Mouse (Mus musculus): Measurements from ENCODE around the gene Cxcl9. TPM values are rescaled to one million over a fixed set of nuclear protein-coding genes. Genes with fewer than 3 reads are reported as not detected.

The Cxcl9 gene
- polyA plus RNA-seq, 1 experiment from 2014 or later, result not detected

DNA sequence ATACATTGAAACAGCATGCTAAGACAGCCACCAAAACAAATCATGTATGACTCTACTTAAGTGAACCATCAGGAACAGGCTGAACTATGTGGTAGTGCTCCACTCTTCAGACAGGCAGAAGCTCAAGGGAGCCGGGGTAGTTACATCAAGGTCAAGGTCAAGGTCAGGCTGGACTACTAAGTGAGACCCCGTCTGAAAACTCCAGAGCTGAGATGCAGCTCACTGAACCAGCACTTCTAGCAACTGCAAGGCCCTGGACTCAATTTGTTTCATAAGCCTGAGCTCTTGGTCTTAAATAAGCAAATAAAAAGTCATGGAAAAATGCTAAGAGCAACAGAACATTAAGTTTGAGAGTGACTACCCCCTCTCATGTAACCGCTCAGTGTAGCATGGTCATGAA is 23.6 kb downstream of the Cxcl9 start:
- H3K27me3 ChIP-seq, result no peaks in the 10 kb centered on the region
- WGBS, result 90% methylated on average over 3 of the region's 3 CpGs
- H3K9ac ChIP-seq (replicated peaks), result no peak overlapping the region
- H3K27ac ChIP-seq (replicated peaks), result no peak overlapping the region
- ATAC-seq (replicated peaks), result no peak
- peaks cover 10% of the 10 kb centered on the region for H3K4me1 ChIP-seq
- H3K4me3 ChIP-seq, result no peak overlapping the region
- H3K9me3 ChIP-seq, result no peaks in the 10 kb centered on the region
- H3K4me2 ChIP-seq (replicated peaks), result no peak overlapping the region
- H3K36me3 ChIP-seq, result peaks cover 61% of the 10 kb centered on the region

DNA sequence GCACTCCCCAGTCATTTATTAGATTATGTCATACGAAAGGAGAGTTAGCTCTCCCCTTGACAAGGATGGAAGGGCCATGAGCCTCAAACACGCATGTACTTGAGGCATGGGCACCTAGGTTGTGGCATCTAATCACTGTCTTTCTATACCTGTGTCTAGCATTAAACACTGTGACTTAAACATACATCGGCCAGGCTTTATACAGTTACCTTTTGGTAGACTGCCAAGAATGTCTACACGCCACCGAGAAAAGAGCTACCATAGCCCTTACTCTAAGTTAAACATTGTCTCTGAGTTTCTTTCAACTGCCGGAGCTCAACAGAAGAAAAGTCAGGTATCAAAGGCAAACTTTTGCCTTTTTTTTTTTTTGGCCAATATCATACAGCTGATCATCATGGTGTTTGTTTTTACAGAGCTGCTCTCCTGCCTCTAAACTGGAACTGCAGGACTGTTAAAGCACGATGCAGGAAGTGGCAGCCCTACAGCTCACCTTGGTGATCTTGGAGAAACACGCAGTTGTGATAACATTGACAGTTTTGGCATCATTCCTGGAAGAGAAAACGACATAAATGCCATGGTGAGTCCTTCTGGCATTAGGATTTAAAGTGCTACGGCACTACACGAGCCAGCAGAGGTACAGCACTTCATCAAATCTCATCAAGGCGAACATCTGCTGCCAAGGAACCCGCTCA is 25.6 kb downstream of the Cxcl9 start:
- H3K4me2 ChIP-seq (replicated peaks), result no peak overlapping the region
- H3K27me3 ChIP-seq, result no peaks in the 10 kb centered on the region
- ATAC-seq (replicated peaks), result no peak
- H3K9me3 ChIP-seq, result no peaks in the 10 kb centered on the region
- no peak overlapping the region for H3K9ac ChIP-seq (replicated peaks)
- WGBS, result 86% methylated on average over 13 of the region's 13 CpGs
- peaks cover 72% of the 10 kb centered on the region for H3K36me3 ChIP-seq
- H3K4me3 ChIP-seq, result no peak overlapping the region
- no peaks in the 10 kb centered on the region for H3K4me1 ChIP-seq
- H3K27ac ChIP-seq (replicated peaks), result no peak overlapping the region

DNA sequence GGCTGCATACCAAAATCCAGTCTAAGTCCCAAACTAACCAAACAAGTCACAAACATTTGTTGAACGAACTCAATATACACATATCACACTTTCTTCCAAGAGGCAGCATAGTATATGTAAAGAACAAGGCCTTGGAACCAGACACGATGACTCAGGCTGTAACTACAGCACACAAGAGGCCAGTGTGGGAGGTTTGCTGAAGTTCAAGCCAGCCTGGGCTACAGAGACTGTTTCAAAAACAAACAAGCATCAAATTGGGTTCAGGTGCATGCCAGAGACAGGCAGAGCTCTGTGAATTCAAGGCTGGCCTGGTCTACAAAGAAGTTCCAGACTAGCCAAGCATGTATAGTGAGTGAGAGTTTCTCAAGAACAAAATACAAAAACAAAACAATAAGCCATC is 33.4 kb downstream of the Cxcl9 start:
- no peak for ATAC-seq (replicated peaks)
- Histone ChIP-seq H3K4me3 (no peak overlapping the region), H3K9me3 (no peaks in the 10 kb centered on the region), H3K27ac (replicated peaks) (no peak overlapping the region), H3K4me2 (replicated peaks) (no peak overlapping the region), H3K9ac (replicated peaks) (no peak overlapping the region), H3K4me1 (no peaks in the 10 kb centered on the region), H3K36me3 (peaks cover 73% of the 10 kb centered on the region), H3K27me3 (no peaks in the 10 kb centered on the region)
- 96% methylated on average over 2 of the region's 2 CpGs for WGBS

DNA sequence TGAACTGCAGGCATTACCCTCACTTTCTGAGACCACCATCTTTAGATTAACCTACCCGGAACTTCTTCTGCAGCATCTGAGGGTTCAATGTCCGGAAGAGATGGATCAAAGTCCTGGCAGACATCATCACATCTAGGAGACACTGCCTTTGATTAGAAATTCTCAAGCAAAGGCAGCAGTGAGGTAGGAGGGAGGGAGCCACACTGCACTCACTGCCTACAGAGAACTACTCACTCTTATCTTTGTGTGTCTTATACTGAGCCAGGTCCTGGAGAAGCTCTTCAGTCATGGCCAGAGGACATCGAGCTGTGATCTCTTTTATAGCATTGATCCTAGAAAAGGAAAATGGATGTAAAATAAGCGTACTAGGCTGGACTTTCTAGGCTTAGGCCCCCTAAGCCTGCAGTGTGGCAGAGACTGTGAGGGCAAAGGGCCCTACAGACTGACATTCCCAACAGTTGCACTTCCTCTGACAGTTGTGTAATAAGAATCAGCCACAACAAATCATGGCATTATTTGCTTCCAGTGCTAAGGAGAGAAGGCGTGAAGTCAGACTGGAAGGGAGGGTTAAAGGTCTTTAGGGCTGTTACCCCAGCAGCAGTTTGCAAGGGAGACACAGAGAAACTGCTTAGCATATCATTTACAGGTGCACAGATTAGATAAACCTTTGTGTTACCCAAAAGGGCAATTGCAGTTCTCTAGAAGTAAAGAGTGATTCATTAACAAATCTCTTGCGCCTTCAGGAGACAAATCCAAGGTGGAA is 36.0 kb downstream of the Cxcl9 start:
- Histone ChIP-seq H3K27ac (replicated peaks) (no peak overlapping the region), H3K27me3 (no peaks in the 10 kb centered on the region), H3K4me3 (no peak overlapping the region), H3K4me2 (replicated peaks) (no peak overlapping the region), H3K36me3 (peaks cover 82% of the 10 kb centered on the region), H3K9ac (replicated peaks) (no peak overlapping the region), H3K4me1 (no peaks in the 10 kb centered on the region), H3K9me3 (no peaks in the 10 kb centered on the region)
- ATAC-seq (replicated peaks), result no peak
- WGBS, result 93% methylated on average over 6 of the region's 6 CpGs

DNA sequence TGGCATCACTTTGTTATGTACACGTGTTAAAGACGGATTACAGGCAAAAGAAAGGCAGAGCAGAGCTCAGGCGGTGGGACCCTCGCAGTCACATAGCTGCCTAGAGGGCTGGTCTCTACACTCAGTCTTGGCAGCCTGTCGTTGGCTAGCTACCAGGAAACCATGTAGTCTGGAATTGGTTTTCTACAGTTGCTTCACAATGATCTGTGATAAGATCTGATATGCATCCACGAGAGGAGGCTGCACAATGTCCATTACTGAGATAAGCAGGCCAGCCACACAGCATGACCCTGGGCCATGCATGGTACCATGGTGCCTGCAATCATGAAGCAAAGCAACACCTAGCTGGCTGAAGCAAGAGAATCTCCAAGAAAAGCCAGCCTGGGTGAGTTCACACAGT is 40.0 kb downstream of the Cxcl9 start:
- H3K9me3 ChIP-seq, result no peaks in the 10 kb centered on the region
- 83% methylated on average over 6 of the region's 6 CpGs for WGBS
- ATAC-seq (replicated peaks), result no peak
- no peak overlapping the region for H3K9ac ChIP-seq (replicated peaks)
- H3K4me3 ChIP-seq, result no peak overlapping the region
- no peak overlapping the region for H3K4me2 ChIP-seq (replicated peaks)
- no peaks in the 10 kb centered on the region for H3K4me1 ChIP-seq
- H3K27ac ChIP-seq (replicated peaks), result no peak overlapping the region
- H3K36me3 ChIP-seq, result peaks cover 65% of the 10 kb centered on the region
- H3K27me3 ChIP-seq, result no peaks in the 10 kb centered on the region

DNA sequence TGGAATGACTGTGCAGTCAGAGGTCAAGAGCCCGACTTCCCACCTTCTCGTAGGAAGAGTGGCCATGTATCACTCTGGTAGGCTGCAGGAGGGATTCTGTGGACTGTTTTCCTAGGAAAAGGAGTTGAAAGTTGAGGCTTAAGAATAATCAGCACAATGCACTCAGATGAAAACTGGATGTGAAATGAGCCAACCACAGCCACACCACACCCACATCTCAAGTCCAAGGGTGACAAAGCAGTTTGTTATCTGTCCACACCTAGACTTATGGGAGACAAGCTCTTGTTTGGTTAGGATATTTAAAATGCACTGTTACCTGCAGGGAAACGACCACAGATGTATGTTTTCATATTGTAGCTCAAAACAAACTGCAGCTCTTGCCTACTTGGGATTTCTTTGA is 44.8 kb downstream of the Cxcl9 start:
- H3K4me2 ChIP-seq (replicated peaks), result no peak overlapping the region
- WGBS, result 83% methylated on average over 3 of the region's 3 CpGs
- peaks cover 28% of the 10 kb centered on the region for H3K36me3 ChIP-seq
- no peaks in the 10 kb centered on the region for H3K9me3 ChIP-seq
- no peak for ATAC-seq (replicated peaks)
- H3K27me3 ChIP-seq, result no peaks in the 10 kb centered on the region
- H3K4me1 ChIP-seq, result no peaks in the 10 kb centered on the region; the same call in 1 of the 2 replicates
- H3K27ac ChIP-seq (replicated peaks), result no peak overlapping the region
- no peak overlapping the region for H3K9ac ChIP-seq (replicated peaks)
- no peak overlapping the region for H3K4me3 ChIP-seq

DNA sequence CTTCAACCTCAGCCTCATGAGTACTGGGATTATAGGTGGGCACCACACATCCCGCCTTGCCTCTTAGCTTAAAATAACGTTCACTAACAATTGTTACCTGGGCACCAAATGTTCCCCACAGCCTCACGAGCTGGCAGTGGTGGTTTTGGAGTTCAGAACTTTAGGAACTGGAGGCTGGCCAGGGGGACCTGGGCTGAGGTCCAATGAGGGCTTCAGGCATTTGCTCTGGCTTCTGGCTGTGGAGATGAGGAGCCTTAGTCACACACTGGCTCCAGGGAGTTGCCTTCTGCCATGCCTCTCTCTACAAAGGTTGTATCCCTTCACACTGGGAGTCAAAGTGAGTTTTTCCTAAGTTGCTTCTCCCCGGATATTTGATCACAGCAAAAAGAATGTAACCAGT is 45.3 kb downstream of the Cxcl9 start:
- Histone ChIP-seq H3K27me3 (no peaks in the 10 kb centered on the region), H3K4me2 (replicated peaks) (no peak overlapping the region), H3K27ac (replicated peaks) (no peak overlapping the region), H3K4me3 (no peak overlapping the region), H3K9ac (replicated peaks) (no peak overlapping the region), H3K9me3 (no peaks in the 10 kb centered on the region), H3K36me3 (peaks cover 23% of the 10 kb centered on the region), H3K4me1 (peaks cover 2% of the 10 kb centered on the region; the same call in 1 of the 2 replicates)
- no peak for ATAC-seq (replicated peaks)
- 75% methylated on average over 4 of the region's 4 CpGs for WGBS

DNA sequence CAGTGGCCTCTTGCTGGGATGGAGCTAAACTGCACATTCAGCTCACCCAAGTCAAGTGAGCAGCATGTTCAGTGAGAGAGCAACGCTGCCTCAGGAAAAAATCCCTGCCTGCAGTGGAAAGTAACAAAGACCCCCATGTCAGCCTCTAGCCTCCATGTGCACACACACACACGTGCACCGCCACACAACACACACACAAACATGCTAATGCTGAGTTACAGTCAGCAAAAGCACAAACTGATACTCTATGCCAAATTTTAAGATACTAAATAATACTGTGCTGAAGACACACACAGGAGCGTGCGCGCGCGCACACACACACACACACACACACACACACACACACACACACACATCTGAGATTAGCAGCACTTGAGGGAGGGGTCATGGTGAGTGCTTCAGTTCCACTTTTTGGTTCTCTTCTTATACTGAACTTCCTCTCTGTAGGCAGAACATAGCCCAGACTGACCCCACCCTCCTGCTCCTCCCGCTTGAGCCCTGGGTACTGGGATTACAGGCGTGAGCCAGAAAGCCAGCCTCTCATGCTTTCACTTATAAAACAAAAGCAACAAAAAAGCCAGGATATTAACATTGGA is 48.8 kb downstream of the Cxcl9 start:
- no peaks in the 10 kb centered on the region for H3K9me3 ChIP-seq
- H3K4me2 ChIP-seq (replicated peaks), result no peak overlapping the region
- no peak overlapping the region for H3K27ac ChIP-seq (replicated peaks)
- no peak overlapping the region for H3K4me3 ChIP-seq
- H3K9ac ChIP-seq (replicated peaks), result no peak overlapping the region
- WGBS, result 85% methylated on average over 10 of the region's 10 CpGs
- H3K27me3 ChIP-seq, result no peaks in the 10 kb centered on the region
- H3K4me1 ChIP-seq, result peaks cover 6% of the 10 kb centered on the region; the same call in 1 of the 2 replicates
- no peak for ATAC-seq (replicated peaks)
- H3K36me3 ChIP-seq, result no peaks in the 10 kb centered on the region

DNA sequence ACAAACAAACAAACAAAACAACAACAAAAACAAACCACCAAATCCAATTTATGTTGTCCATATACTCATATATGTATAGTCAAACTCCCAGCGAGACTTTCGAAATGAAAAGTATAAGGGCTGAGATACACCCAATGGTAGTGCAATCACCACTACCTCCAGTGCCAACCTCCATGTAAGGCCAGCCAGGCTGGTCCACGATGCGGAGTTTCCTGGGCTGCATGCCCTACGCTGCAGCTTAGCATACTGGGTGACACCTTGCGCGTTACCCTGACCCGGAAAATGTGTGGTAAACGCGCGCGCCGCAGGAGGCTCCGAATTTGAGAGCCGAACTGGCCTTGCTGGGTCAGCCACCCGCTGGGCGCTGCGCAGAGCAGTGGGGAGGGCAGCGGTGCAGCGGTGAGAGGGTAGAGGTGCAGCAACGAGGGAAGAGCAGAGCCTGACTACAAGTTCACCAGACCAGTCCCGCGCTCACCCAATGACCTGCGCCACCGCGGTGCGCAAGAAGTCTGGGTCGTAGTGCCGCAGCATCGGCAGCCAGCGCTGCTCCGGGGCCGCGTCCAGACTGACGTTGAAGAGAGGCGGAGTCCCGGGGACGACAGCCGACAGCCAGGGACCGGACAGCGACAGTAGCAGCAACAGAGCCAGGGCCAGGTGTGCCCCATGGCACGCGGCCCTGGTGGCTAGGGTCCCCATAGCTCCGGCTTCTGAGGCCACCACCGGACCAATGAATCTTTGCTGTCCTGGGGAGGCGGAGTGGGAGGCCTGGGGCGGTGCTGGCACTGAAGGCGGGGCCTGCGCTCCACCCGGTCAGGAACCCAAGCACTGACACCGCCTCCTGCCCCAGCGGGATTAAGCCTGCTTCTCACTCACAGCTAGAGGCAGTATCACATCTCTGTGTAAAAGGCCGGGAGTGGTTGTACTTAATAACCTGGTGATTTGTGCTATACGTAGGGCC is 50.2 kb downstream of the Cxcl9 start, which contains the start of gene Naaa:
Naaa (minus strand) TSS at position 734 of the 958 bp plus-strand sequence.
- 3% methylated on average over 54 of the region's 54 CpGs for WGBS
- H3K4me2 ChIP-seq (replicated peaks), result peak within 1 kb of the TSS; percentile 98
- peak within 1 kb of the TSS; percentile 55 for H3K9ac ChIP-seq (replicated peaks)
- peak; percentile 90 for ATAC-seq (replicated peaks)
- no peaks in the 10 kb centered on the region for H3K36me3 ChIP-seq
- peaks cover 6% of the 10 kb centered on the region; the same call in 1 of the 2 replicates for H3K4me1 ChIP-seq
- H3K27me3 ChIP-seq, result no peaks in the 10 kb centered on the region
- H3K9me3 ChIP-seq, result no peaks in the 10 kb centered on the region
- peak within 1 kb of the TSS; percentile 74 for H3K4me3 ChIP-seq
- H3K27ac ChIP-seq (replicated peaks), result no peak within 1 kb of the TSS

Measured in forebrain, embryonic 15.5 days (tissue).